Mouse (Mus musculus) thymus, postnatal 0 days (tissue): ENCODE measurements around the gene Zdhhc20. TPM values are rescaled to one million over a fixed set of nuclear protein-coding genes. Genes with fewer than 3 reads are reported as not detected.
A peak's percentile ranks its signal among the peaks of the same experiment; 100 is the strongest.
"Not testable (repeated sequence)": the region's sequence is repeated elsewhere in the genome, so short reads cannot be mapped to it uniquely, and the experiment has no call there.

Experiments used
- DNase-seq: peaks from one replicate; pipeline ENCODE4 v3.0.0-alpha.2; 2015; ENCODE audit warnings: low spot score
- polyA plus RNA-seq: library from polyadenylated mRNA; unstranded; fragments of >200 nt; fragmentation: Nextera tagmentation; extraction: Ambion mirVana; gene quantifications from 2 replicates; pipeline ENCODE4 v1.2.1, GENCODE M21; 2015

Zdhhc20 gene
- polyA plus RNA-seq: 48.6 and 62.0 TPM in 2 replicates

DNA sequence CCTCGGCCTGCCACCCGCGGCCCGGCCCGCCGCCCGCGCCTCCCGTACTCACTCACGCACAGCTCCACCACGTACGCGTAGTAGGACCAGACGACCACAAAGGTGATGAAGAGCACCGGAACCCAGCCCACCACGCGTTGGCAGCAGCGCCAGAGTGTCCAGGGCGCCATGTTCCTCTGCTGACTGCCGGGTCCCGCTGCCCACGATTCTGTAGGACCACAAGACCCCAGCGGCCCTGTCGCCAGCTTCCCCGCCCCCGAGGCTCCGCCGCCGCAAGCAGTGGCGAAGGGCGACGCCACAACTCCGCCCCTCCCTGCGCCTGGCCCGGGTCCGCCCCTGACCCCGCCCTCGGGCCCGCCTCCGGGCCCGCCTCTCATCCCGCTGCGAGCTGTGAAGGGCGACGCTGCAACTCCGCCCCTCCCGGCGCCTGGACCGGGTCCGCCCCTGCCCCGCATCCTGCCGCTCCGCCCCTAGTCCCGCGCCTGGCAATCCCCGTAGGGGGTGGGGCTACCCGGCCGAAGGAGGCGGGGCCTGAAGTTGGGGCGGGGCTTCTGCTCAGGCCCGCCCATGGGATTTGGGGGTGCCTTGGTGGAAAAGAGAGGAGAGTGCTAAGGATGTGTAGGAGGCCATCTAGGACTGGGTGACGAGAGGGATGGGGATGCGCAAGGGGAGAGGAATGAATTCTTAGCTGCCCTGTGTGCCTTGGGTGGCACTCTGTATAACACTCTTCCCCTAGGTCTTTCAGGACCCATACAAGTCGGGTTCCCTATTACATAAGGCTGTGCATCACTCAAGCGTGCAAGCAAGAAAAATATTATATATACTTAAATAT is at the start of gene Zdhhc20:
Gene Zdhhc20, minus strand, starts transcription at position 266 of the 832 bp plus-strand sequence.
- peak; percentile 97 for DNase-seq

DNA sequence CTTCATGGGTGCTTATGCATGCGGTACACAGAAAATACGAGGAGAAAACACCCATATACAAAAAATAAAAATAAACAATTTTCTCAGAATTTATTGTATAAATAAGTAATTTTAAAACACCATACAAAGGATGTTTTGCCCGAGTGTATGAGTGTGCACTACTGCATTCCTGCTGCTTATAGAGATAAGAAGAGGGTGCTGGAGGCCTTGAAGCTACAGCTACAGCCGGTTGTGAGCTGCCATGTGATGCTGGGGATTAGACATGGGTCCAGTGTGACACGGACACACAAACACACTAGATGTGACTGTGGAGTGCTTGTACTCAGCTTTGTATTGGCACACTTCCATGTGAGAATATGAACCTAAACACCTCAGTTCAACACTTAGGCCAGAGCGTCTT is 47.2 kb upstream of the Zdhhc20 start:
- DNase-seq: no peak

DNA sequence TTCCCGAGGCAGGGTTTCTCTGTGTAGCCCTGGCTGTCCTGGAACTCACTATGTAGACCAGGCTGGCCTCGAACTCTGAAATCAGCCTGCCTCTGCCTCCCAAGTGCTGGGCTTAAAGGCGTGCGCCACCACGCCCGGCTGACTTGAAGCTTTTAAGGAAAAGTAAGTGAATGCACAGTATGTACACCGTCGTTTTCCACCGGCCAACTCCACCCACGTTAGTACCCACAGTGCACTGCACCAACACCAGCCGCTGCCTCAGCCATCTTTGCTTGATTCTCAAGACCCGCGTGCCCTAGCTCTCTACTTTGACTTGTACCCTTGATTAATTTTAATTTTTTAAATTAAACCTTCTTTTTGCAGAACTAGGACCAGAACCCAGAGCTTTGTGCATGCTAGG is 44.6 kb upstream of the Zdhhc20 start:
- DNase-seq: no peak

DNA sequence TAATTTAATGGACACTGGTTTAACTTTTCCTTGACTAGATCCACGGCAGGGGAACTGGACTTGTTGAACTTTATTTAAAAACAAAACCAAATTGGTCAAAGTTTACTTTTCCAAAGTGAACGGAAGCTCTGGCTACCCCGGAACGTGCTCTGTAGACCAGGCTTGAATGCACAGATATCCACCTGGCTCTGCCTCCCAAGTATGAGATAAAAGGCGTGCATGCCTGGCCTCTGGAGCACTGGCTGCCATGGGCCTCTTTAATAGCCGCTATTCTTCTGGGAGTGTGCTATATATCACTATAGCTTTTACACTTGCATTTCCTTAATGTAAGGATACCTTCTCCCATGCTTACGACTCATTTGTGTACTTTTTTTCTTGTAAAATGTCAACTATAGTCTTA is 43.5 kb upstream of the Zdhhc20 start:
- no peak for DNase-seq

DNA sequence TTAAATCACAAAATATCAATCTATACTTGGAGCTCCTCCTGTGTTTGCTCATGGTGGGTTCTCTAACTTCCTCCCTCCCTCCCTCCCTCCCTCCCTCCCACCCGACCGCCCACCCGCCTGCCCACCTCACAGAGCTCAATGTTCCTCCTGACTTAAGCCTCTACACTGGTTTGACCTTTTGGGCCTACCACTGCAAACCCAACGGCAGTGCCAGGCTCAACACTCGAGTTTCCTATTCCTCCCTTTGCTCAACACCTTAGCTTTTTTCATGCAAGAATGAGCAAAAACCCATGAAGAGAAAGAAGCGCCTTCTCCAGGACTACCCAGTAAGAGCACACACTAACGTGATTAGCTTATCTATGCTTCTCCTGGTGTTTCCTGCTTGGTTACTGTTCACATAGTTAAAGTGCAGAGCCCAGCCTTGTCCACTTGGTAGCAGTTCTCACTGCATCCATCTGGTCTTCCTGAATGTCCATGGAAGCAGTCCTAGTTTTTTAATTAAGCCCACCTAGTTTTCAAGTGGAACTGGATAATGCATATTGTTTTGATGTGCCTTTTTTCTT is 42.9 kb upstream of the Zdhhc20 start:
- DNase-seq: no peak

DNA sequence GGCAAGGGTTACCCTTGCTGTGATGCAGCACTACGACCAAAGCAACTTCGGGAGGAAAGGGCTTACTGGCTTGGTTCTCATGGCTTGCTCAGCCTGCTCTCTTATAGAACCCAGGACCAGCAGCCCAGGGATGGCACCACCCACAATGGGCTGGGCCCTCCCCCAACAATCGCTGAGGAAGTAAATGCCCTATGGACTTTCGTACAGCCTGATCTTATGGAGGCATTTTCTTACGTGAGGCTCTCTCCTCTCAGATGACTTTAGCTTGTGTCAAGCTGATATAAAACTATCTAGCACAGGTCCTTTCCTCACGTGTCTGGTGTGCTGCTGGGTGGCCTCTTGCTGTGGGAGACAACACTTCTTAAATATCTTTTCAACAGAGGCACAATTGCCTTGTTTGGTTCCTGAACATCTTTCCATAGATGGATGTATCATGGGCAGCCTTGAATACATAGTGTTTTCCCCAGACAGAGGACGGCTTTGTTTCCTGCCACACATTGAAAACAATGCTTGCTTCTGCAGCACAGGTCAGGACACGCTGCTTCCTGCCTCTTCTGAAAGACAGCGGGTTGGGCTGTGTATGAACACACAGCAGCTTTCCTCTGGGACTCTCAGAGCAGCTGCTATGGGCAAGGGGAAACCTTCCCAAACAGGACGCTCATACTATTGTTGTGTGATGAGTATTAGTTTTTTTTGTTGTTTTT is 31.5 kb upstream of the Zdhhc20 start:
- DNase-seq: no peak

DNA sequence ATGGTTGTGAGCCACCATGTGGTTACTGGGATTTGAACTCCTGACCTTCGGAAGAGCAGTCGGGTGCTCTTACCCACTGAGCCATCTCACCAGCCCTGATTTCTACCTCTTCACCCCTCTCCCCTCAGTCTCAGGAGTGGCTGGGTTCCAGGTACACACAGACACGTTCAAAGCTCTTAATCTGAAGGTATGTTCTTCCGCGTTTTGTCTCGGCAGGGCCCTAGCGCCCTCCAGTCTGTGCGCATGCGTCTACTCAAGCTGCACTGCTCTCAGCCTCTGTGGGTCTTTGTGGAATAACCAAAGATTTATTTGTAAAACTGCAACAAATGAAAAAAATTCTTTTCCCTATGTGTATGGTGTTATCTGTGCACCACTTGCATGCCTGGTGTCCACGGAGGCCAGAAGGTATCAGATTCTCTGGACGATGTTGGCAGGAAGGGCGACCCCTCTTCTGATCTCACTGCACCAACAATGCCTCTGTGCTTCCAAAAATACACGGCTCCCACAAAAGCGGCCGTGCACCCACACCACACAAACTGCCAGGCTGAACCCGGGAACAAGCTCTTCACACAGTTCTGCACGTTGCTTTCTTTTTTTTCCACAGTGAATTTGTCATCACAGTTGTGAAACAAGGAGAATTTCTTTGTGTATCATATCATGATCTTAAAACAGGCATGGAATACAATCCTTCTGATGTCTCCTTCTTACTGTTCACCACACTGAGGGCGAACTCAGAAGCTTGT is 30.7 kb upstream of the Zdhhc20 start:
- DNase-seq: no peak

DNA sequence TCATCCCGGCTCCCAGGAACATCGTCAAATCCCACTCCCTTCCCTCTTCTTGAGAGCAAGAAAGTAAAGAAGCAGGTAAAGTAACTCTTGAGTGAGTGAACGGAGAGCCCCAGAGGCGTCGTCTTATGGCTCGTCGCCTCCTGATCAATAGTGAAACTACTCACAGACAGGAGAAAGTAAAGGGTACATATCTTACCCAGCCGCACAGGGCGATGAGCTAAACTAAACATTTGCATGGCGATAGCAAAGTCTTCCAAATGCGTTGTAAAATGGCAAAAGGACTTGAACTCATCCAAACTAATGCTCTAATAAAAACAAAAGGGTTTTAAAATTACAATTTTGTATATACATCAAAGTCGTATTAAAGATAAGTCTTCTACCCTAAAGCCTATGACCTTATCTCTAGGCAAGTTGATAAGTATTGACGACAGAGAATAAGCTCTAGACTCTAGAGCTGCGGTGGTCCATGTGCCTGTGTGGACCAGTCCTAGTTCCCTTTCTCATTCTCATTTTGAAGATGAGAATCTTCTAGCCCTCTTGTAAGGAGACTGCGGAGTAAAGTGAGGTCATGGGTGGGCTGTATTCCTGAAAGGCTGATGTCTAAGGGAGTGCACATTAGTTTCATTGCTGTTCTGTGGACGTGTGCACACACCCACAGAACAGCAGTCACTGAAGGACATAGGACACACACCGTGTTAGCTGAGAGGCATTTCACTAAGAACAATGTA is 29.2 kb upstream of the Zdhhc20 start:
- no peak for DNase-seq

DNA sequence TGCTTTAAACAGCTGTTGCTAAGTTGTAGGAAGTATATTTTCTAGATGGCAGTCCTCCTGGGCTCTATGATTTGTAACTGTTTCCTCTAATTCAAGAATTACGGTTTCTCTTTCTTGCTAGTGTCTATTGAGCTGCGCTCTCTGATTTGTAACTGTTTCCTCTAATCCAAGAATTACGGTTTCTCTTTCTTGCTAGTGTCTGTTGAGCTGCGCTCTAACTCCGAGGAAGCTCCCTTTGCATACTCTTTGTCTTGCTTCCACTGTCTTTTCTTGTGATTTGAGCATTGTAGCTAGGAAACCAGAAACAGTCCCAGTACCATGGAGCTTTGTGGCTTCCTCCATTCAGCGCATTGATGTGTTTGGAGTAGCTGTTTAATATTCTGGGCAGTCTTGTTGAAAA is 25.3 kb upstream of the Zdhhc20 start:
- DNase-seq: no peak

DNA sequence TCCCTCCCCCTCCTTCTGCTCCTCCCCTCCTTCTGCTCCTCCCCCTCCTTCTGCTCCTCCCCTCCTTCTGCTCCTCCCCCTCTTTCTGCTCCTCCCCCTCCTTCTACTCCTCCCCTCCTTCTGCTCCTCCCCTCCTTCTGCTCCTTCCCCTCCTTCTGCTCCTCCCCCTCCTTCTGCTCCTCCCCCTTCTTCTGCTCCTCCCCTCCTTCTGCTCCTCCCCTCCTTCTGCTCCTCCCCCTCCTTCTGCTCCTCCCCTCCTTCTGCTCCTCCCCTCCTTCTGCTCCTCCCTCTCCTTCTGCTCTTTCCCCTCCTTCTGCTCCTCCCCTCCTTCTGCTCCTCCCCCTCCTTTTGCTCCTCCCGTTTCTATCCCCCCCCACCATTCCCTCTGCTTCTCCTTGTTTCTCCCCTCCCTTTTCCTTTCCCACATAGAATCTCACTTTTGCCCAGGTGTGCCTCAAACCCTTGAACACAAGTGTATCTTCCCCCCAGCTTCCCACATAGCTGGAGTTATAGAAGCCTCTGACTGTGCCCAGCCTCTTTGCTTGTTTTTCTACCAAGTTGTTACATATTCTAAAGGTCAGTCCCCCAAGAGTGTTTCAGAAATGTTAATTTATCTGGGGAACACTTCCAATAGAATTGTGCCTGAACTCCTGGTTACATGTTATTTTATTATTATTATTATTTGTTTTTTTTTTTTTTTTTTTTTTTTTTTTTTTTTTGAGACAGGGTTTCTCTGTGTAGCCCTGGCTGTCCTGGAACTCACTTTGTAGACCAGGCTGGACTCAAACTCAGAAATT is 22.3 kb upstream of the Zdhhc20 start:
- not testable (repeated sequence) for DNase-seq

DNA sequence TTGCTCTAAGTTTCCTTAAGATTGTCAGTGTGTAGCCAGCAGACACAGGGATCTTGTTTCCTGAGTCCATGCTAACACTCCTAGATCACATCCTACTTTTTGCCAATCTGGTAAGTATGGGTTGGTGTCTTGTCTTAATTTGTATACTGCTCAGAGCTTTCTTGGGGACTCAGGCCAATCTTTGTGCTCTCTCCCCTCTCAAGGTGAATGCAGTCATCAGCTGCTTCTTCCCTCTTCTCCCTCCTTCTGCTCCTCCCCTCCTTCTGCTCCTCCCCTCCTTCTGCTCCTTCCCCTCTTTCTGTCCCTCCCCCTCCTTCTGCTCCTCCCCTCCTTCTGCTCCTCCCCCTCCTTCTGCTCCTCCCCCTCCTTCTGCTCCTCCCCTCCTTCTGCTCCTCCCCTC is 21.7 kb upstream of the Zdhhc20 start:
- DNase-seq: not testable (repeated sequence)

DNA sequence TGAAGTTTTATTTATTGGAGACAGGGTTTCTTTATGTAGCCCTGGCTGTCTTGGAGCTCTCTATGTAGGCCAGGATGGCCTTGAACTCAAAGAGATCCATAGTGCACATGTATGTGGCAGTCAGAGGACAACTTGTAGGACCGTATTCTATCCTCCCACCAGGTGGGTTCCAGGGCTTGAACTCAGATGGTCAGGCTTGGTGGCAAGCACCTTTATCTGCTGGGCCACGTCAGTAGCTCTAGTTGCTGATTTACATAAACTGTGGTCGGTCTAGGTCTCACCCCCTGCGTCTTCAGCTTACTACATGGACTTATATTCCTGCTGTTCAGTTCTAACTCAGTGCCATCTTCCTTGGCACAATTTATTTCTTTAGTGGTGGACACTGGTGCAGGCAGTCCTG is 21.2 kb upstream of the Zdhhc20 start:
- DNase-seq: no peak

DNA sequence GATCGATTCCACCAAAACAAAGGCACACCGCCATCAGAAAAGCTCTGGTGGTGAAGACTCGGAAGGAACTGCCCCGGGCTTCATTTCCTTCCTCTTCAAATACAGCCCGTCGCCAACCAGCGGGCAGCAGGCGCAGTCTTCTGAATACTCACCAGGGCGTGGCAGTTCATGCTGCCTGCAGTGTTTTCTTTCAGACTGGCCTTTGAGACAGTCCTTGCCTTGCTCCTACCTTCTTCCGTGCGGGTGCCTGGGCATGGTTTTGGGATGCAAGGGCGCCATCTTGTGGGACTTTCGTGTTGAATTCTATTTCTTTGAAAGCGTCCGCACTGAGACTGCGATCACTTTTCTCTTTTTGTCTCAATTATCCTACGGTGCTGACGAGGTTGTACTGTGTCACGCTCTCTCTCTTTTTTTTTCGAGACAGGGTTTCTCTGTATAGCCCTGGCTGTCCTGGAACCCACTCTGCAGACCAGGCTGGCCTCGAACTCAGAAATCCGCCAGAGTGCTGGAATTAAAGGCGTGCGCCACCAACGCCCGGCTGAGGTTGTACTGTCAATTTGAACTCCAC is 20.5 kb upstream of the Zdhhc20 start:
- peak; percentile 88 for DNase-seq

DNA sequence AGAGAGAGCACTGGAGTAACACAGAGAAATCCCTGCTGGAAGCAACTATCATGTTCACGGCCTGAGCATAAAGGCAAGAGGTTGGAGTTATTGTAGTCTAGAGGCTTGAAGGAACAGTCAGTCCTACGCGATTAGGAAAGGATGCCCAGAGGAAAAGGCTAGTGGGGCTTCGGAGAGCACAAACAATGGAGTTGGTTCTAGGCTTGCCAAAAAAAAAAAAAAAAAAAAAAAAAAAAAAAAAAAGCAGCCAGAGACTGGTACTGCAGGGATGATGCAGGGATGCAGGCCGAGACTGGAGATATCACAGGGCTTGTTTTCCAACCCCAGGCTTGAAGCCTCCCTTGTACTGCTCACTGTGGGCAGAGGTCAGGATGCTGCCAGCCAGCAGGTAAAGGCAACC is 19.2 kb upstream of the Zdhhc20 start:
- no peak for DNase-seq

DNA sequence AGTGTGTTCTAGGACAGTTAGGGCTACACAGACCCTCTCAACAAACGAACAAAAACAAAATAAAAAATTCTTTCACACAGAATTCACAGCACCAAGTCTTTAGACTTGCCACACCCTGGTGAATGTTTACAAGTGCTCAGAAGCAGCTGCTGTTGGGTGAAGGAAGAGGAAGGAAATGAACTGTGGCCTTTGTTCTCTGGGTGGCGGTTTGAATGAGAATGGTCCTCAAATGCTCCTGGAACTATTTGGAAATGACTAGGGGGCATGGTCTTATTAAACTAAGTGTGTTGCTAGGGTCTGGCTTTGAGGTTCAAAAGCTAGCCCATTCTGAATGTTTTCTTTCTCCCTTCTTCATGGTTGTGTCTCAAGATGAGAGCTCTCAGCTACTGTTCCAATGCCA is 18.4 kb upstream of the Zdhhc20 start:
- DNase-seq: peak; percentile 73

DNA sequence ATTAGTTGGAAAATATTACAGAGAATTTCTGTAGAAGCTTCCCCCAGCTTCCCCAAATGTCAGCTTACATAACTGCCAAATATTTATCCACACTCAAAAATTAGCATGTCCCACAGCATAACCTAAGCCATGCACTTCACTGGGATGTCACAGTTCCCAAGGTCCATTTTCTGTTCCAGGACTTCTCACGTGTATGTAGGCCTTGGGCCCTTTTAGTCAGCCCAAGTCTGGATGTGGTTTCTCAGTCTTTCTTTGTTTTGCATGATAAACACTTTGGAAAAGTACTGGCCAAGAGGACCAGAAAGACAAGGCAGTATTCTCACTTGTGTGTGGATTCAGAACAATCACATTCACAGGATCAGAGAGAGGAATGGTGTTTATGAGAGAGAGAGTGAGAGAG is 11.9 kb upstream of the Zdhhc20 start:
- no peak for DNase-seq

DNA sequence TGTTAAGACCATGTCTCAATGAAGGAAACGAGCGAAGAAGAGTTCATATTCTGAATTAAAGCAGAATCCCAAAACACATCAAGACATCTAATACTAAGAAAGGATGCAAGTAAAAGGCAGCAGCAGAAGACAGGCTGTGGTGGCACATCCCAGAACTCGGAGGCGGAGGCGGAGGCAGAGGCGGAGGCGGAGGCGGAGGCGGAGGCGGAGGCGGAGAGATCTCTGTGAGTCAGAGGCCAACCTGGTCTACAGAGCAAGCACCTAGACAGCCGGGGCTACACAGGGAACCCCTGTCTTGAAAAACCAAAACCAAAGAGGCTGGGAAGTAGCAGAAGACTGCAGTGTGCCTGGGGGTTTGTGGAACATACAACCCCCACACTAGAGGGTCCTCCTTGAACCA is 6.8 kb upstream of the Zdhhc20 start:
- DNase-seq: no peak

DNA sequence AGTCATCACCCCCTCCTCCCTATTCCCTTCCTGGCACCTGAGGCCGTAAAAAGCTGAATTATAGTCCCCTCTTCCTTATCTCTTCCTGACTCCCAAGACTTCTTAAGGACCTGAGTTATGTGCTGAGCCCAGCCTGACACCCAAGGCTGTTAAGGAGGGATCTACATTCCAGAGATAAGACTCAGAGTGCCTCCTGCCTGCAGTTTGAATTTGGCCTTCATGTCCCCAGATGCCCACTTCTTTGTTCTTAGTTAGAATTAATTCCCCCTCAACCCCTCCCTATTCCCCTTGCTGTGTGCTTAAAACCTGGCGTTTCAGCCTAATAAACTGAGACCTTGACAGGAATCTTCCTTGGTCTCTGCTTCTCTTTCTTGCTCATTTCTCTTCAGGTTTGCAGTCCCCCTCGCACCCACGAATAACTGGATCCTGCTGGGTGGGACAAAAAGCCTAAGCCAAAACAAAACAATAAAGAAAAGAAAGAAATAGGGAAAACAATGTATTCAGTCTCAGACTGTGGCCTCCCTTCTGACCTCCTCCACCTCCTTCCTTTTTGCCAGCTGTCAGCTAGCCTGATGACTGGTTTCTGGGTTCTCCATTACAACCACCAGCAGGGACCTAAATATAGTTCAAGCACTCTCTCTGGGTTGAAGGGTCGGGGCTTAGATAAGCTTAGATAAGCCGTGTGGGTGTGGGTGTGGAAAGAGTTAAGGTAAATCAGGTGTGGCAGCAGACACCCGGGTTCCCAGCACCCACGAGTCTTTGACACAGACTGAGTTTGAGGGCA is 6.2 kb upstream of the Zdhhc20 start:
- not testable (repeated sequence) for DNase-seq

DNA sequence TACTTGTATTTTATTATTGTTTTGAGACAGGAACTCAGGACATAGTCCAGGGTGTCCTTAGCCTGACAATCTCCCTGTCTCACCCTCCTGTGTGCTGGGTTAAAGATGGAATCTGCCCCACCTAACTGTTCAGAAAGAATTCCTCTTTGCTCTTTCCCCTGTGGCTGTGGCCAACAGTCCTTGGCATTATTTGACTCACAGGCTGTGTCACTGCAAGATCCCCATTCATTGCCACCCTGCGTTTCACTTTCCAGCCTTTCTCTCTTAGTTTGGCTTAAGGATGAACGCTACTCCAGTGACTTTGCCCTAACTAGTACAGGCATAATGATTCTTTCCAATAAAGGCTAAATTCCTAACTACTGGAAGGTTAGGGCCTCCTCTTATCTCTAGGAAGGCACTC is 4.3 kb upstream of the Zdhhc20 start:
- DNase-seq: no peak
